Mouse (Mus musculus): Measurements from ENCODE around the gene Cnot11.

- TF ChIP-seq CTCF (IDR thresholded peaks at IDR 0.05; ENCODE audit: borderline replicate concordance, control insufficient read depth, extremely low read depth, insufficient read depth, low read length, poor library complexity): no peak; the same call in 1 of the 2 replicates
- TF ChIP-seq POLR2A (IDR thresholded peaks at IDR 0.05; ENCODE audit: control insufficient read depth, extremely low read depth, insufficient read depth, low read length, poor library complexity): no peak
Observed at GRCm38 (mm10) chr1:39576431-39577243, 41.8 kb downstream of the Cnot11 start.

Measured in thymus, adult 2 months (tissue).